Mouse (Mus musculus) G1E (cell line): ENCODE data around the gene Rbbp5.

Experiments used
- CTCF ChIP-seq: IDR thresholded peaks from 2 replicates; pipeline ENCODE4 v1.5.1; 2012; ENCODE audit warnings: low read depth, low read length, inconsistent platforms, mixed read lengths
- GATA2 ChIP-seq: IDR thresholded peaks from 2 replicates; pipeline ENCODE4 v1.6.1; 2012; ENCODE audit warnings: low read depth, low read length, inconsistent platforms, borderline replicate concordance
- TAL1 ChIP-seq: conservative IDR thresholded peaks from 2 replicates; pipeline ENCODE4 v1.6.1; 2012; ENCODE audit warnings: low read depth, low read length, inconsistent platforms, mixed read lengths

DNA sequence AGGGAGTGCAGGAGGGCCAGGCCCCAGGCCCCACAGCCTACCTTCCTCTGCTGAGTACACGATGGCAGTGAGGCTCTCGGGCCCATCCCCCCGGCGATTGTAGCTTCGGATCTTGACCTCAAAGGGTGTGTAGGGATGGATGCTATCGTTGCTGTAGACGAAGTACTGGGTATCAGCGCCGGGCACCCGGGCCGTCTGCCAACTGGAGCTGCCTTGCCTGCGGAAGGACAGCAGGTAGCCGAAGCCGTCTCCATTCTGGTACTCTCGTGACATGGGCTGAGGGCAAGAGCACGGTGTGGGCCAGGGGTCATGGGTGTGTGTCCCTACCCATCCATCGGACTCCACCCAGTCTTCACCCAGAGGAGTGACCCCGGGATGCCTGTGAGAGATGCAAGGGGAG lies 41.5 kb downstream of the Rbbp5 start:
- TF ChIP-seq CTCF, result no peak
- no peak for TF ChIP-seq TAL1
- TF ChIP-seq GATA2, result no peak
